Comparison of ENCODE assay signal across 8 mouse cellular contexts in the genomic region with DNA sequence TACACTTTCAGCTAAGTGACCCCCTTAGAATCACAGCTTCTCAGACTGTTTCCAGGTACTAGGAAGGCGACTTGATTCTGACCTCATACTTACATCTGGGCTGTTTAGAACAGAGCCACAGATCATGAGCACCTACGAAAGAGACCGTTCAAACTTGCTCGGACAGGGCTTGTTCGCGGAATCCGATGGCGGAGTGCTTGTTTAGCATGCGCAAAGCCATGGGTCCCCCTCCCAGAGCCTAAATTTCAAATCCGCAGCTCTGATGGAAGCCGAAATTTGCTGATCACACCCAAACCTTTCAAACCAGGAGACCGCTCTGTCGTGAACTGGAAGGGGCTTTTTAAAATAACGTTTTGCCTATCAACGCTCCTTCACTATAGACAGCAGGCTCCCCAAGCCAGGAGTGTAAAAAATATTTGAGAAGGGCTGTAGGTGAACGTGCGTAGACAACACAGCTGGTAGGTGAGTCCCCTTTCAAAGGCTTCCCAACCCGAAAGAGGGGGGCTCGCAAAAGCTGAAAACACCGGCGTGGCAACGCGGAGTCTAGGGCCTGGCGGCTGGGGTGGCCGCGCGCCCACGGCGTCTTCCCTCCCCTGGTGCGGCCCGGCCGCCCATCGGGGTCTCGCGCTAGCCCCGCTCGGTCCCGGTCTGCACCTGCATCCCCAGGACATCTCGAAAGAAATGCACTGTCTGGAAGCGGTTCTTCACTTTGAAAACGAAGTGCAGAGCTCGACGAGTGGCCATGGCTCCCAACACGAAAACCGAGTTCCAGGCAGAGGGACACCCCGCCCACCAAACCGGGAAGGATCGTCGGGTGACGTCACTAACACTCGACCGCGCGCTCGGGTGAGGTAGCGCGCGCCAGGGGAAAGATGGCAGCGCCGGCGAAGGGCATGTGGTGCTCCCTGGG. TPM values are rescaled to one million over a fixed set of nuclear protein-coding genes. Genes with fewer than 3 reads are reported as not detected.
A peak's percentile ranks its signal among the peaks of the same experiment; 100 is the strongest.
DNase-seq lines count a peak whose midpoint lies in the region; ATAC-seq and TF ChIP-seq lines count a peak whose summit lies in the region.

Gene Mrm3 (plus strand): TSS at position 815 of the 910 bp plus-strand sequence.
Gene Glod4 (minus strand): TSS at position 825 of the 910 bp plus-strand sequence.

- DNase-seq in gastrocnemius, postnatal 10 days, result peak; percentile 93
- DNase-seq in left cerebral cortex, postnatal 10 days (ENCODE audit: extremely low spot score in 1 of 2, low spot score in 2 of 2), result peak; percentile 91 to 95
- DNase-seq in right cerebral cortex, postnatal 25 days, result peak; percentile 92
- peak; percentile 86 to 96 for DNase-seq in urinary bladder, postnatal 4 days (ENCODE audit: low spot score in 2 of 2)

- TF ChIP-seq CTCF in cortical plate, adult 2 months (IDR thresholded peaks at IDR 0.05; ENCODE audit: extremely low read depth, insufficient read depth, low read length), result no peak

- intact Hi-C loops in left cerebral cortex, postnatal 10 days (cut with DNase I), result no loop called here

- H3K4me1 ChIP-seq in cortical plate, adult 2 months (ENCODE audit: control insufficient read depth, insufficient read depth, low read length), result peaks cover 3% of the 10 kb centered on the region; the same call in 1 of the 2 replicates

- TF ChIP-seq POLR2A in cortical plate, adult 2 months (IDR thresholded peaks at IDR 0.05; ENCODE audit: extremely low read depth, insufficient read depth, low read length), result peak; percentile 91

- peak within 1 kb of the TSS; percentile 80 for H3K4me3 ChIP-seq in cortical plate, adult 2 months (ENCODE audit: insufficient read depth, low read length)

- ATAC-seq in activated CD4-positive, CD25-positive, alpha-beta regulatory T cell, adult 4 months, result peak; percentile 89
- peak; percentile 90 for ATAC-seq in inflammation-experienced regulatory T-cells, adult 6 months
- peak; percentile 97 for ATAC-seq in megakaryocyte-erythroid progenitor cell, adult 5-6 weeks (replicated peaks; ENCODE audit: low FRiP score, low TSS enrichment, poor library complexity, severe bottlenecking)

- 0 out of 2 replicates have a peak within 1 kb of the TSS, but pooled peaks have one; percentile 58 for H3K27ac ChIP-seq in cortical plate, adult 2 months (ENCODE audit: insufficient read depth, low read length)

RNA-seq across cellular contexts. Expression of gene Mrm3, which starts in this region (rescaled TPM):
- 10 to 100 TPM in 1 of 2 experiments, 1 to 10 TPM in 1; 9.3 to 14.0 TPM for polyA plus RNA-seq in activated CD4-positive, CD25-positive, alpha-beta regulatory T cell, adult 4 months (2017; shearing (Covaris generic))
- polyA plus RNA-seq in cortical plate, adult 2 months (2012; rRNA removed), result 15.0 and 17.0 TPM in 2 replicates
- total RNA-seq in gastrocnemius, postnatal 10 days (2021), result 10 to 100 TPM; 12.8 to 13.2 TPM
- polyA plus RNA-seq in inflammation-experienced regulatory T-cells, adult 6 months (2017; shearing (Covaris generic)), result 10 to 100 TPM in 2 of 3 experiments, 1 to 10 TPM in 1; 9.4 to 14.2 (median 12.9) TPM
- 10 to 100 TPM; 17.4 to 17.6 TPM for total RNA-seq in left cerebral cortex, postnatal 10 days (2021)
- total RNA-seq in megakaryocyte-erythroid progenitor cell, adult 5-6 weeks (2014; fragmentation: Nextera tagmentation), result 24.0 and 31.8 TPM in 2 replicates
- 58.5 and 63.2 TPM in 2 replicates for total RNA-seq in megakaryocyte-erythroid progenitor cell, adult 5-6 weeks (2017)

RNA-seq across cellular contexts. Expression of gene Glod4, which starts in this region (rescaled TPM):
- polyA plus RNA-seq in activated CD4-positive, CD25-positive, alpha-beta regulatory T cell, adult 4 months (2017; shearing (Covaris generic)), result 10 to 100 TPM; 82.6 to 96.9 TPM
- 38.6 and 41.7 TPM in 2 replicates for polyA plus RNA-seq in cortical plate, adult 2 months (2012; rRNA removed)
- total RNA-seq in gastrocnemius, postnatal 10 days (2021), result 10 to 100 TPM; 34.3 to 46.2 TPM
- 100 to 1,000 TPM in 1 of 3 experiments, 10 to 100 TPM in 2; 83.0 to 101 (median 84.6) TPM for polyA plus RNA-seq in inflammation-experienced regulatory T-cells, adult 6 months (2017; shearing (Covaris generic))
- 10 to 100 TPM; 47.9 to 53.8 TPM for total RNA-seq in left cerebral cortex, postnatal 10 days (2021)
- total RNA-seq in megakaryocyte-erythroid progenitor cell, adult 5-6 weeks (2014; fragmentation: Nextera tagmentation), result 65.0 and 70.4 TPM in 2 replicates
- 203 and 253 TPM in 2 replicates for total RNA-seq in megakaryocyte-erythroid progenitor cell, adult 5-6 weeks (2017)

Comparison
In these comparisons a context has a peak if more than half of its experiments do, and no peak if none do; other contexts are left out.
1. Peak in every context shown above with its lines: DNase-seq, ATAC-seq, H3K4me3 ChIP-seq and H3K27ac ChIP-seq.